Mouse (Mus musculus) MEL (cell line): ENCODE results near the gene Lingo1. TPM values are rescaled to one million over a fixed set of nuclear protein-coding genes. Genes with fewer than 3 reads are reported as not detected.

ENCODE experiments used
- DNase-seq: peaks from one replicate; pipeline ENCODE4 v3.0.0; 2011; ENCODE audit warnings: low read depth, low spot score
- H3K27ac ChIP-seq: 2 replicates; pipeline ENCODE4 v1.5.1; 2012; ENCODE audit warnings: low read depth, mild to moderate bottlenecking, control low read depth, low read length, moderate library complexity; ENCODE audit not compliant: control insufficient read depth
- H3K27me3 ChIP-seq, 2 experiments: fragments of 150-350 bp in 1 of 2; sonication (generic) in 1 of 2; 2 replicates each; pipeline ENCODE4 v1.6.1; 2012; ENCODE audit warnings: low read length in 2 of 2, mild to moderate bottlenecking in 2 of 2, improper control_type of control experiment in 1 of 2, moderate library complexity in 1 of 2; ENCODE audit not compliant: insufficient read depth in 2 of 2, control insufficient read depth in 1 of 2
- H3K36me3 ChIP-seq, 2 experiments: 2 replicates each; pipeline ENCODE4 v1.6.1; 2012 to 2014; ENCODE audit warnings: low read length in 2 of 2, improper control_type of control experiment in 1 of 2, inconsistent platforms in 1 of 2, mild to moderate bottlenecking in 1 of 2; ENCODE audit not compliant: insufficient read depth in 2 of 2, control insufficient read depth in 1 of 2
- H3K4me1 ChIP-seq, 2 experiments: fragments of 150-350 bp in 1 of 2; sonication (generic) in 1 of 2; 2 replicates each; pipeline ENCODE4 v1.6.1; 2012; ENCODE audit warnings: low read length in 2 of 2, improper control_type of control experiment in 1 of 2, mild to moderate bottlenecking in 1 of 2; ENCODE audit not compliant: insufficient read depth in 2 of 2, control insufficient read depth in 1 of 2
- H3K4me3 ChIP-seq, 2 experiments: fragments of 150-350 bp in 1 of 2; sonication (generic) in 1 of 2; 2 replicates each; pipeline ENCODE4 v1.5.1; 2012; ENCODE audit warnings: low read depth in 2 of 2, low read length in 2 of 2, mild to moderate bottlenecking in 2 of 2, moderate library complexity in 2 of 2, control low read depth in 1 of 2, improper control_type of control experiment in 1 of 2; ENCODE audit not compliant: control insufficient read depth in 1 of 2, insufficient read depth in 1 of 2
- H3K79me2 ChIP-seq: 2 replicates; pipeline ENCODE4 v1.6.1; 2012; ENCODE audit warnings: mild to moderate bottlenecking, low read length, moderate library complexity; ENCODE audit not compliant: control insufficient read depth, poor library complexity, insufficient read depth
- H3K9ac ChIP-seq: 2 replicates; pipeline ENCODE4 v1.6.1; 2012; ENCODE audit warnings: low read depth, mild to moderate bottlenecking, control low read depth, low read length, moderate library complexity; ENCODE audit not compliant: control insufficient read depth, poor library complexity, severe bottlenecking
- H3K9me3 ChIP-seq: fragments of 150-350 bp; sonication (generic); replicated peaks from 2 replicates; pipeline ENCODE4 v1.6.1; 2012; ENCODE audit warnings: mild to moderate bottlenecking, low read length, improper control_type of control experiment, moderate library complexity; ENCODE audit not compliant: insufficient read depth
- CTCF ChIP-seq, 3 experiments: IDR thresholded peaks in 2 of 3; conservative IDR thresholded peaks in 1 of 3; 2 replicates each; pipeline ENCODE4 v1.5.1; 2011 to 2012; ENCODE audit warnings: low read length in 3 of 3, low read depth in 2 of 3, mild to moderate bottlenecking in 2 of 3, improper control_type of control experiment in 1 of 3, inconsistent platforms in 1 of 3, mixed read lengths in 1 of 3, moderate library complexity in 1 of 3; ENCODE audit not compliant: control insufficient read depth in 1 of 3, insufficient read depth in 1 of 3, poor library complexity in 1 of 3, severe bottlenecking in 1 of 3
- ELF1 ChIP-seq: IDR thresholded peaks from 2 replicates; pipeline ENCODE4 v1.6.1; 2014; ENCODE audit warnings: low read depth, mild to moderate bottlenecking, inconsistent platforms, low read length, improper control_type of control experiment, moderate library complexity
- GABPA ChIP-seq: IDR thresholded peaks from 2 replicates; pipeline ENCODE4 v1.6.1; 2012; ENCODE audit warnings: low read depth, mild to moderate bottlenecking, inconsistent platforms, low read length, improper control_type of control experiment, moderate library complexity
- JUND ChIP-seq: IDR thresholded peaks from 2 replicates; pipeline ENCODE4 v1.6.1; 2011; ENCODE audit warnings: low read depth, mild to moderate bottlenecking, improper control_type of control experiment, low read length
- MAZ ChIP-seq: IDR thresholded peaks from 2 replicates; pipeline ENCODE4 v1.6.1; 2012; ENCODE audit warnings: low read depth, mild to moderate bottlenecking, inconsistent platforms, low read length, improper control_type of control experiment
- MEF2A ChIP-seq: IDR thresholded peaks from 2 replicates; pipeline ENCODE4 v1.6.1; 2014; ENCODE audit warnings: low read depth, mild to moderate bottlenecking, inconsistent platforms, low read length, improper control_type of control experiment; ENCODE audit not compliant: poor library complexity, insufficient replicate concordance, severe bottlenecking; ENCODE audit errors: extremely low read depth
- POLR2A ChIP-seq, 2 experiments: IDR thresholded peaks; 2 replicates each; pipeline ENCODE4 v1.6.1; 2011 to 2012; ENCODE audit warnings: low read length in 2 of 2, mild to moderate bottlenecking in 2 of 2, control low read depth in 1 of 2, improper control_type of control experiment in 1 of 2, low read depth in 1 of 2, moderate library complexity in 1 of 2; ENCODE audit not compliant: control insufficient read depth in 1 of 2, insufficient read depth in 1 of 2, poor library complexity in 1 of 2
- RAD21 ChIP-seq: IDR thresholded peaks from 2 replicates; pipeline ENCODE4 v1.6.1; 2011; ENCODE audit warnings: mild to moderate bottlenecking, low read depth, low read length, improper control_type of control experiment
- SMC3 ChIP-seq: IDR thresholded peaks from 2 replicates; pipeline ENCODE4 v1.6.1; 2011; ENCODE audit warnings: low read depth, low read length, improper control_type of control experiment
- ZC3H11A ChIP-seq: IDR thresholded peaks from 2 replicates; pipeline ENCODE4 v1.6.1; 2012; ENCODE audit warnings: low read depth, mild to moderate bottlenecking, inconsistent platforms, low read length, improper control_type of control experiment
- polyA plus RNA-seq, 2 experiments: library from polyadenylated mRNA; stranded (reverse) in 1 of 2; unstranded in 1 of 2; fragments of >175 nt in 1 of 2; fragments of >200 nt in 1 of 2; gene quantifications; 2 replicates each; pipeline versions ENCODE4 v1.2.1 to v1.2.4; 2012; ENCODE audit warnings: low replicate concordance in 2 of 2, low read depth in 1 of 2; ENCODE audit not compliant: insufficient read length in 2 of 2, insufficient read depth in 1 of 2, missing spikeins in 1 of 2
- total RNA-seq: library from RNA; depleted of rRNA; stranded (reverse); fragments of 300-350 nt; gene quantifications from 2 replicates; pipeline ENCODE4 v1.2.3, GENCODE M21; 2012

The Lingo1 gene
- total and polyA plus RNA-seq, 3 experiments = not detected

DNA sequence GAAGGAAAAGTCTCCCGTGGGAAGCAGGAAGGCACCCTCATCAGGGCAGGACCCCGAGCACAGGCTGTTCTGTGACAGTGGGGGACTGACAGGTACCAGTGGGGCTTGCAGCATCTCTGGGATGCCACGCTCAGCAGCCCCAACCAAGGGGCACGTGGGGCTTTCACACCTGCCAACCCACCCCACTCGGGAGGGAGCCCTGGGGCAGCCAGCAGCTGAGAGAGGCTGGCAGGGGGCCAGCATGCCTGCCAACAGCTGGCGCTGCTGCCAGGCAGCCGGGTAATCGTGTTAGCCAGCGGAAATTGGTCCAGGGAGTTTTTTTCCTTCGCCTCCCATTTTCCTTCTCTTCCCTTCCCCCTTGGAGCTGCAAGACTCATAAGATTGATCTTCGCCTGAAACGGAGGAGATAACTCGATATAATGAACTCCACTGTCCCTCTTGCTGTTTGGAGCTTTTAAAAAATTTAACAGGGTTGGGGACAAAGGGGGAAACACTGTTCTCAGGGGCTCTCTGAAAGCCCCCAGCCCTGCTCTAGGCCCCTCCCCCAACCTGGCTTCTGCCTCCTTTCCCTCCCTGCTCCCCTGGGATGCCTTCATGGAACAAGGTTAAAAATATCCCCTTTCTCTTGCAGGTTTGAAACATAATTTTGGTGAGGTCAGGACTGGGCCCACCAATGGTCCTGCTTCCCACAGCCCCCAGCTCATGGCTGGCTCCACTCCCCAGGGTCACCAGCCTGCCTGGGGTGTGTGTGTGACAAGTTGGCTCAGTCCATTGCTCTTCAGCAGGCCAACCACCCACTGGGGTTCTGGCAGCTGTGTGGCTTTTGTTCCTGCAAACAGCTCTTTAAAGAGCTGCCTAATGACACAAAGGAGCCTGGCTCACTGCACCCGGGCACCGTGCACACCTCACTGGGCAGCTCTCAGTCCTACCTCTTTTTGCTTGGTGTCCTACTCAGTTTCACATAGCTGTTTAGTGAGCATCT, 68.3 kb downstream of the Lingo1 start:
- Histone ChIP-seq H3K36me3 (no peaks in the 10 kb centered on the region), H3K79me2 (no peaks in the 10 kb centered on the region), H3K4me3 (no peak overlapping the region), H3K9ac (no peak overlapping the region), H3K27me3 (peaks cover 0 to 1% of the 10 kb centered on the region in 2 experiments; a peak in 1 of 4 replicates), H3K9me3 (no peaks in the 10 kb centered on the region), H3K4me1 (no peaks in the 10 kb centered on the region), H3K27ac (no peak overlapping the region)
- TF ChIP-seq MEF2A = no peak
- no peak for TF ChIP-seq POLR2A (IDR thresholded peaks at IDR 0.05; ENCODE audit: control insufficient read depth in 1 of 2, insufficient read depth in 1 of 2, low read depth in 1 of 2, low read length in 2 of 2, poor library complexity in 1 of 2)
- TF ChIP-seq ELF1 = no peak
- TF ChIP-seq GABPA = no peak
- DNase-seq = no peak

DNA sequence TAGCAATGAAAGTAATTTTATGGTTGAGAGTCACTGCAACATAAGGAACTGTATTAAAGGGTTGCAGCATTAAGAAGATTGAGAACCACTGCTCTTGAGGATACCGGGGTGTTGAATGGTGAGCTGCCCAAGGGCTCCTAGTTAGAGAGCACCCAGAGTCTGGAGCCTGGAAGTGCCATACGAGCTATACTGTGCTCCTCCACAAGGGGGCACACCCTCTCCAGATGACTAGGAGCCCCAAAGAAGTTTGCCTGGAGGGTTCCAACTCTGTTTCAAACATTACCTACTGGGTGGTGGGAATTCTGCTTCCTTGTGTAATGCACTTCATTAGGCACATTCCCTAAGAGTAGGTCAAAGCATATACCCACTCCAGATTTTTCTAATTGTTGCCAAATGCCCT, 70.5 kb downstream of the Lingo1 start:
- Histone ChIP-seq H3K4me3 (no peak overlapping the region), H3K36me3 (no peaks in the 10 kb centered on the region), H3K9me3 (no peaks in the 10 kb centered on the region), H3K27me3 (peaks cover 0 to 1% of the 10 kb centered on the region in 2 experiments; a peak in 1 of 4 replicates), H3K9ac (no peak overlapping the region), H3K79me2 (no peaks in the 10 kb centered on the region), H3K27ac (no peak overlapping the region), H3K4me1 (no peaks in the 10 kb centered on the region)
- DNase-seq = peak; percentile 46
- TF ChIP-seq SMC3 = peak; percentile 64
- peak; percentile 73 to 78 (median 76) for TF ChIP-seq CTCF (IDR thresholded peaks at IDR 0.05 in 2 of 3, conservative IDR thresholded peaks at IDR 0.05 in 1 of 3; ENCODE audit: control insufficient read depth in 1 of 3, insufficient read depth in 1 of 3, low read depth in 2 of 3, low read length in 3 of 3, poor library complexity in 1 of 3, severe bottlenecking in 1 of 3)
- TF ChIP-seq MAZ = no peak
- 0 out of 2 replicates have a peak, but pooled peaks have one; percentile 16 for TF ChIP-seq ZC3H11A
- TF ChIP-seq RAD21 = peak; percentile 48

DNA sequence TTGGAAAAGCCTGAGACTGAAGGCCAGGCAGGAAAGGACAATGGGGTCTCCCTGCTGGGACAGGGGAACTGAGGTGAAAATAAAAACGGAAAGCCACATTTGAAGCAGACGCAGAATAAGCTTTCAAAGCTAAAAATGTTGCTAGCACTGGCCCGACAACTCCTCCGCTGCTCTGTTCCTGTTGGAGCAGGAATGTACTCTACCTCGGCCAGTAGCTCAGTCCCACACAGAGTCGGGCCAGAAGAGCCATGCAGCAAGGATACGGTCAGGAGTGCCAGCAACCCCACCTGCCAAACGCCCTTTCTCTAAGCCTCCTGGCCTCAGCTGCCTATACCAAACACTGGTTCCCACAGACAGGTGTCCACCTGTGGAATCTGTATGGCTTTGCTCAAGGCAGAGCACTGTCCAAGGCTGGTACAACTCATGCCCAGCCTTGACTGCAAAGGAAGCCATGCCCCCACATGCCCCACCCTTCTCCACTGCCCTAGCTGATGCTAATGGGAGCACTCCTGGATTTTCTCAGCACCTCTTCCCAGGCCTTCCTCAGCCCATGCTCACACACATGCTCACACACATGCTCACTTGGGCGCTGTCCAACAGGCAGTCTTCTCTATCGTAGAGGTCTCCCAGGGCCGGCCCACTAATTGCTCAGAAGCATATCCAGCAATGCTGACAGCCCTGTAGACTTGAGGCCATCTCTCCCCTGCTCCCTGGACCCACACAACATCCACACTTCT, 74.0 kb downstream of the Lingo1 start:
- Histone ChIP-seq H3K79me2 (no peaks in the 10 kb centered on the region), H3K9me3 (no peaks in the 10 kb centered on the region), H3K27me3 (no peaks in the 10 kb centered on the region), H3K4me1 (no peaks in the 10 kb centered on the region), H3K4me3 (no peak overlapping the region), H3K27ac (no peak overlapping the region), H3K9ac (no peak overlapping the region), H3K36me3 (no peaks in the 10 kb centered on the region)
- no peak for DNase-seq
- TF ChIP-seq JUND = no peak
- no peak for TF ChIP-seq CTCF (IDR thresholded peaks at IDR 0.05 in 2 of 3, conservative IDR thresholded peaks at IDR 0.05 in 1 of 3; ENCODE audit: control insufficient read depth in 1 of 3, insufficient read depth in 1 of 3, low read depth in 2 of 3, low read length in 3 of 3, poor library complexity in 1 of 3, severe bottlenecking in 1 of 3)
- TF ChIP-seq SMC3 = no peak
